Mouse (Mus musculus) midbrain, postnatal 0 days (tissue): ENCODE data around the gene Tia1. TPM values are rescaled to one million over a fixed set of nuclear protein-coding genes. Genes with fewer than 3 reads are reported as not detected.

ENCODE experiments used
- ATAC-seq: fragments of 200-750 bp; cut with Nextera tagmentation; 2 replicates; pipeline ENCODE4 v1.8.0; 2017; ENCODE audit warnings: moderate number of reproducible peaks, mild to moderate bottlenecking, moderate TSS enrichment, moderate library complexity; ENCODE audit not compliant: low FRiP score
- DNase-seq: peaks from one replicate; pipeline ENCODE4 v3.0.0-alpha.2; 2015; ENCODE audit warnings: low spot score
- H3K27ac ChIP-seq: fragments of 300-500 bp; sonication (generic); 2 replicates; pipeline ENCODE4 v1.5.1; 2014; ENCODE audit warnings: low read depth, mild to moderate bottlenecking, low read length, mixed read lengths
- H3K27me3 ChIP-seq: fragments of 300-500 bp; sonication (generic); 2 replicates; pipeline ENCODE4 v1.6.1; 2014; ENCODE audit warnings: low read length, control low read depth, mixed read lengths; ENCODE audit not compliant: insufficient read depth
- H3K36me3 ChIP-seq: fragments of 300-500 bp; sonication (generic); 2 replicates; pipeline ENCODE4 v1.6.1; 2014; ENCODE audit warnings: low read length, control low read depth, mixed read lengths; ENCODE audit not compliant: insufficient read depth
- H3K4me1 ChIP-seq: fragments of 300-500 bp; sonication (generic); 2 replicates; pipeline ENCODE4 v1.6.1; 2014; ENCODE audit warnings: mild to moderate bottlenecking, control low read depth, antibody characterized with exemption, low read length, mixed read lengths; ENCODE audit not compliant: insufficient read depth
- H3K4me2 ChIP-seq: fragments of 300-500 bp; sonication (generic); 2 replicates; pipeline ENCODE4 v1.6.1; 2014; ENCODE audit warnings: low read depth, mild to moderate bottlenecking, low read length, mixed read lengths; ENCODE audit not compliant: poor library complexity, severe bottlenecking
- H3K4me3 ChIP-seq: fragments of 300-500 bp; sonication (generic); 2 replicates; pipeline ENCODE4 v1.5.1; 2014; ENCODE audit warnings: low read depth, mild to moderate bottlenecking, low read length, moderate library complexity
- H3K9ac ChIP-seq: fragments of 300-500 bp; sonication (generic); replicated peaks from 2 replicates; pipeline ENCODE4 v1.6.1; 2014; ENCODE audit warnings: mild to moderate bottlenecking, low read length, moderate library complexity, mixed read lengths; ENCODE audit not compliant: poor library complexity, severe bottlenecking
- H3K9me3 ChIP-seq: fragments of 300-500 bp; sonication (generic); 2 replicates; pipeline ENCODE4 v1.6.1; 2016; ENCODE audit warnings: low read length, control low read depth
- CTCF ChIP-seq: IDR thresholded peaks from 2 replicates; pipeline ENCODE4 v1.5.1; 2016; ENCODE audit warnings: antibody characterized with exemption, mild to moderate bottlenecking
- WGBS: fragments of 180-500 bp; shearing (Covaris S2); extraction: QIAGEN DNeasy Blood & Tissue Kit; methylation state at CpG from one replicate; pipeline ENCODE4 v1.1.7; 2014; 5-methylcytosine and 5-hydroxymethylcytosine counted together
- polyA plus RNA-seq: library from polyadenylated mRNA; unstranded; fragments of >200 nt; fragmentation: Nextera tagmentation; extraction: Ambion mirVana; gene quantifications from 2 replicates; pipeline ENCODE4 v1.2.1, GENCODE M21; 2015
- total RNA-seq: library from RNA; depleted of rRNA; stranded (reverse); fragments of >200 nt; gene quantifications from 2 replicates; pipeline ENCODE4 v1.2.3, GENCODE M21; 2014

The Tia1 gene
- total and polyA plus RNA-seq, 2 experiments from 2014 or later, result 137 to 212 TPM

DNA sequence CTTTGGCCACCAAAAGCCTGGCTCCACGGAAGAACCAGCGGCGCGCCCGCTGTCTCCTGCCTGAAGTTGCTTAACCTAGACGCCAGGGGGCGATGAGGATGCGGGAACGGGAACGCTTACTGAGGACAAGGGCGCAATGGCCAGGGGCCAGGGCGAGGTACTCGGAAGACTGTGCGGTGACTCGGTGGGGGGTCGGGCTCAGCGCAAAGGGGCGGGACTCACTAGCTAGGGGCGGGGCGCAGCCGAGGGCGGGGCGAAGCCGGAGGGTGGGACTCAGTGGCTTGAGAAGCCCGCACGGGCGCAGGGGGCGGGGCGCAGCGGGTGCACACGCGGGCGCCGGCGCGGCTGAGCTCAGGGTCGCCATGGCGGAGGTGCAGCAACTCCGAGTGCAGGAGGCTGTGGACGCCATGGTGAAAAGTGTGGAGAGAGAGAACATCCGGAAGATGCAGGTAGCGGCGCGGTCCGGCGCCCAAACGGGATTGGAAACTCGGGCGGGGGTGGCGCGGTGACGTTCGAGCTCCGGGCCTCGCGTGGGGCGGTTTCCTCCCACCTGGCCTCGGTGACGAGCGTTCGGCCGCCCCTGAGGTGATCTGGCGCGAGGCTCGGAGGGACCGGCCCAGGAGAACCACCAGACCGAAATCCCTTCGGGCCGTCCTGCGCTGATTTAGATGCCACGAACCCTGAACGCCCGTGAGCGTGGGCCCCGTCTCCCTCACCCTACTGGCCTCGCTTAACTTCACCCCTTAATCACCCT, 38.5 kb upstream of the Tia1 start, which contains the start of gene Fam136a:
Gene Fam136a (plus strand): TSS at position 276 of the 754 bp plus-strand sequence.
- DNase-seq, result peak; percentile 98
- peak; percentile 96 for TF ChIP-seq CTCF
- Histone ChIP-seq H3K4me3 (peak within 1 kb of the TSS; percentile 58), H3K4me2 (peak within 1 kb of the TSS; percentile 87), H3K27me3 (no peaks in the 10 kb centered on the region), H3K4me1 (peaks cover 2% of the 10 kb centered on the region; the same call in 1 of the 2 replicates), H3K9me3 (no peaks in the 10 kb centered on the region), H3K27ac (peak within 1 kb of the TSS; percentile 86), H3K36me3 (peaks cover 7% of the 10 kb centered on the region), H3K9ac (peak within 1 kb of the TSS; percentile 79)
- ATAC-seq, result peak; percentile 91
- WGBS, result under 1% methylated on average over 51 of the region's 76 CpGs

DNA sequence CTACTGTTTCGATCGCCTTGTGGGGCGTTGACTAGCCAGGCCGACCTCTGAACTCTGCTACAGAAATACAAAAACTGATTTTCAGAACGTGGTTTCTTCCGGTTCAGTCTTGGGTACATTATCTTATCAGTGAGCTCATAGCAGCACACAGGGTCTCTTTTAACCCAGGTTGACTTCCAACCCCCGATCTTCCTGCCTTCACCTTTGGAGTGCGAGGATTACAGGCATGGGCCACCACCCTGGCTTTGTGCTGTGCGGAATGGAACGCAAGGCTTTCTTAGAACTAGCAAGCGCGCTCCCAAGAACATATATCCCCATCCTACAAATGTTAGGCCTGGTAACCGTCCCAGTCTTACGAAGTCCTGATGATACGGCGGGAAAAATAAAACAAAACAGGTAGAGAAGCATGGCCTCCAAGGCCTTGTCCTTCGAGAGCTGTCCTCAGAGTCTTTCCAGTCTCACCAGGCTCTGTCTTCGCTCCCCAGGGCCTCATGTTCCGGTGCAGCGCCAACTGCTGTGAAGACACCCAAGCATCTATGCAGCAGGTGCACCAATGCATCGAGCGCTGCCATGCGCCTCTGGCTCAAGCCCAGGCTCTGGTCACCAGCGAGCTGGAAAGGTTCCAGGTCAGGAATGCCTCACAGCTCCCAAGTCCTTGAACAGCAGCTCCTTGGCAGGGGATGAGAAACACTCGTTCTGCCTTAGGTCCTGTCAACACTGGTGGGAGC, 37.7 kb upstream of the Tia1 start:
- no peak for ATAC-seq

DNA sequence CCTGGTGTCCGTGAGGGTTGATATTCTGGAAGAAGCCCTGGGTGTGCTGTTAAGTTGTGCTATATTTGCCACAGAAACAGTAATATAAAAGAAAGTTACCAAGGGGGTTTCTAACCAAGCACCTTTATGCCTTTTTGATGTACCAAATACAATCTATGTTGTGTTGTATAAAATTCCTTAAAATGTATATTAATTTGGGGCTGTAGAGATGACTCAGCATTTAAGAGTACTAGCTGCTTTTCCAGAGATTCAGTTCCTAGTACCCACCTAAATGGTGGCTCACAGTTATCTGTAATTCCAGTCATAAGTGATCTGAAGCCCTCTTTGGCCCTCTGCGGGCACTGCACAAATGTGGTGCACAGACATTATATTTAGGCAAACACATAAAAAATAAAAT, 37.2 kb upstream of the Tia1 start:
- no peaks in the 10 kb centered on the region for H3K9me3 ChIP-seq
- no peaks in the 10 kb centered on the region for H3K27me3 ChIP-seq
- no peak for ATAC-seq
- peaks cover 7% of the 10 kb centered on the region for H3K36me3 ChIP-seq
- H3K9ac ChIP-seq, result peak overlapping the region; percentile 79; the same call in 1 of the 2 replicates
- peak overlapping the region; percentile 86; the same call in 1 of the 2 replicates for H3K27ac ChIP-seq
- no peak for DNase-seq
- peaks cover 2% of the 10 kb centered on the region; the same call in 1 of the 2 replicates for H3K4me1 ChIP-seq
- WGBS, result 68% methylated on average over 2 of the region's 2 CpGs
- peak overlapping the region; percentile 87 for H3K4me2 ChIP-seq
- H3K4me3 ChIP-seq, result peak overlapping the region; percentile 58; the same call in 1 of the 2 replicates
- no peak for TF ChIP-seq CTCF

More for the DNA sequence above, 37.7 kb upstream of the Tia1 start:
- no peaks in the 10 kb centered on the region for H3K27me3 ChIP-seq
- peak overlapping the region; percentile 87 for H3K4me2 ChIP-seq
- no peaks in the 10 kb centered on the region for H3K9me3 ChIP-seq
- peak overlapping the region; percentile 58 for H3K4me3 ChIP-seq
- TF ChIP-seq CTCF, result no peak
- H3K4me1 ChIP-seq, result peaks cover 2% of the 10 kb centered on the region; the same call in 1 of the 2 replicates
- H3K27ac ChIP-seq, result peak overlapping the region; percentile 86
- 38% methylated on average over 25 of the region's 25 CpGs for WGBS
- peaks cover 7% of the 10 kb centered on the region for H3K36me3 ChIP-seq
- peak; percentile 53 for DNase-seq
- peak overlapping the region; percentile 79 for H3K9ac ChIP-seq

DNA sequence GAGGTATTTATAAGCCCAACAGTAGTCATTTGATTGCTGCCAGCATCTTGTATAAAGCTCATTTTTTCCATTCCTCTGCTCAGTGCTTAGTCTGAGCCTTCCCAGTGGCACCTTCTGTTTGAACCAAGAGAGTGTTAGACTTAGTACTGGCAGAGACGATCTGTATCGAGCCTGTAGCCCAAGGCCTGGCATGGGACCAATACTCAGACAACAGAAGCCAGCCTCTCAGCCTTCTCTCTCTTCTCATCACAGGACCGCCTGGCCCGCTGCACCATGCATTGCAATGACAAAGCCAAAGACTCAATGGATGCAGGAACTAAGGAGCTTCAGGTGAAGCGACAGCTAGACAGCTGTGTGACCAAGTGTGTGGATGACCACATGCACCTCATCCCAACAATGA, 35.5 kb upstream of the Tia1 start:
- no peaks in the 10 kb centered on the region for H3K27me3 ChIP-seq
- ATAC-seq (no peak), DNase-seq (no peak)
- peaks cover 7% of the 10 kb centered on the region for H3K36me3 ChIP-seq
- H3K4me1 ChIP-seq, result peaks cover 8% of the 10 kb centered on the region; the same call in 1 of the 2 replicates
- no peaks in the 10 kb centered on the region for H3K9me3 ChIP-seq
- H3K4me2 ChIP-seq, result no peak overlapping the region
- H3K9ac ChIP-seq, result no peak overlapping the region
- H3K27ac ChIP-seq, result no peak overlapping the region
- no peak overlapping the region for H3K4me3 ChIP-seq
- TF ChIP-seq CTCF, result no peak
- WGBS, result 80% methylated on average over 5 of the region's 5 CpGs

DNA sequence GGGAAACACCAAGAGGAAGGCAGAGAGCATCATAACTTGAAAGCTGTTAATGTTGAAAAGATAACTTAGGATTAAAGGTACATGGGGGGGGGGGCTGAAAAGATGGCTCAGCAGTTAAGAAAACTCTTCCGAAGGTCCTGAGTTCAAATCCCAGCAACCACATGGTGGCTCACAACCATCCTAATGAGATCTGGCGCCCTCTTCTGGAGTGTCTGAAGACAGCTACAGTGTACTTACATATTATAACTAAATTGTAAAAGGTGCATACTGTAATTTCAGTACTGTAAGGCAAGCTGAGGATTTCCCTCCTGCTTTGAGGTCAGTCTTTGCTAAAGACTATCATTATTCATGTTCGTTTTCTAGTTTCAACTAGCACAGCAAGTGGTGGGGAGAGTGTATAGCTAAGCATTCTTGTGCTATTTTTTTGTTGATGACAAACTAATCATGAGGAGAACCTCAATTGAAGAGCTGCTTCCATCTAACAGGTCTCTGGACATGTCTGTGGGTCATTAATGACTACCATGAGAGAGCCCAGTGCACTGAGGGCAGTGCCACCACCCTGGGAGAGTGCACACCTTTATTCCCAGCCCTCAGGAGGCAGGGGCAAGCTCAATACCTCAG, 33.8 kb upstream of the Tia1 start:
- no peaks in the 10 kb centered on the region for H3K9me3 ChIP-seq
- peak overlapping the region; percentile 87 for H3K27ac ChIP-seq
- H3K4me3 ChIP-seq, result no peak overlapping the region
- H3K4me2 ChIP-seq, result peak overlapping the region; percentile 60; the same call in 1 of the 2 replicates
- ATAC-seq, result no peak
- H3K27me3 ChIP-seq, result no peaks in the 10 kb centered on the region
- peaks cover 7% of the 10 kb centered on the region for H3K36me3 ChIP-seq
- H3K4me1 ChIP-seq, result peaks cover 8% of the 10 kb centered on the region; the same call in 1 of the 2 replicates
- 61% methylated on average over 3 of the region's 3 CpGs for WGBS
- peak; percentile 62 for TF ChIP-seq CTCF
- H3K9ac ChIP-seq, result no peak overlapping the region
- peak; percentile 18 for DNase-seq
